Mouse (Mus musculus): ENCODE results near the gene Cab39l.
"Not testable (repeated sequence)": the region's sequence is repeated elsewhere in the genome, so short reads cannot be mapped to it uniquely, and the experiment has no call there.

Cab39l gene

DNA sequence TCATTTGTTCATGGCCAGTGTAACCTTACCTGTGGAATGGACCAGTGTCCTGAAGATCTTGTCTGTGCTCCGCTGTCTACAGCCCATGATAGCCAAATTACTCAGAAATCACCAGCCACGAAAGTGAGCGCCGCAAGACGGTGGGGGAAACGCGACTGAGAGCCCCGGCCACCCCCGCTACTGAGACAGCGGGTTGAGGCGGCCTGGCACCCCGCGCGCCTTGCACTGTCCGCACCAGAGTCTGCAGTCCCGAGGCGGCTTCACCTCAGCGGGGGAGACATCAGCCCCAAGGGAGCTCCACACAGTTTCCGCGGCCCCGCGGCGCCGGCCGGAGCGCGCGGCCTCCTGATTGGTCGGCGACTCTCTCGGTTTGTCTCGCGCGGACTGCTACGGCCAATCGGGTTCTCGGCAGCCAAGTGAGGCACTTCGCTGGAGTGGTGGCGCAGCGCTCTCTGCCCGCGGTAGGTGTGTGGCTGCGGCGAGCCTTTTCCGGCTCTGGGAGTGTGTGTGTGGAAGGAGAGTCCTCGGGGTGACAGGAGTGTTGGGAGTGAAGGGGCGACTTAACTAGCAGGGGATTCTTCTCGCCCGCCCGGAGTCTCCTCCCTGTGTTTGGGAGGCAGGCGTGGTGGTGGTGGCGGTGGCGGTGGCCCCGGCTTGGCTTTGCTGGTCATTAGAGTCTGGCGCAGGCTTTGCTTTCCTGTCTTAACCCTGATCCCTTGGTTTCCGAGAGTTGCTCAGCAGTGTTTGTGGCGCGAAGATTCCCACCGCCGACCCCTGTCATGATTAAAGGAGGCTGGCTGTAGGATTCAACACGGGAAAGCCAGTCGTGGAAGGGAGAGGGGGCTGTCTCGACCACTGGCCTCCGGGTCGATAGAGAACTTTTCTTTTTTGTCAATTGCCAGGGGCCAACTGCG, at the start of gene Cab39l, which contains the start of gene Setdb2:
TSS of gene Cab39l (plus strand) at position 415 of the 914 bp plus-strand sequence.
TSS of gene Setdb2 (minus strand) at position 327 of the 914 bp plus-strand sequence.
- in situ Hi-C loops (cut with MboI, MseI) = no loop called here

DNA sequence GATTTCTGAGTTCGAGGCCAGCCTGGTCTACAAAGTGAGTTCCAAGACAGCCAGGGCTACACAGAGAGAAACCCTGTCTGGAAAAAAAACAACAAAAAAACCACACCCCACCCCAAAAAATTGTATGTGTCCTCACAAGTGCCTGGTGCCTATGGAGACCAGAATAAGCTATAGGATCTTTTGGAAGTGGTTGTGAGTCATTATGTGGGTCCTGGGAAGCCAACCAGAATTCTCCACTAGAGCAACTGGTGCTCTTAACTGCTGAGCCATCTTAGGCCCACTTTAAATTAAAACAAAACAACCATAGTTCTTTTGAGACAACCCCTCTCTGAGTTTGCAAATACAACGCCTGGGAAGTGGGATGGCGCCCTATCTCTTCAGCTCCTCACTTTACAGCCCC, 45.5 kb upstream of the Cab39l start, which contains the start of gene Phf11c:
TSS of gene Phf11c (minus strand) at position 101 of the 400 bp plus-strand sequence.
- in situ Hi-C loops (cut with MboI, MseI) = no loop called here

DNA sequence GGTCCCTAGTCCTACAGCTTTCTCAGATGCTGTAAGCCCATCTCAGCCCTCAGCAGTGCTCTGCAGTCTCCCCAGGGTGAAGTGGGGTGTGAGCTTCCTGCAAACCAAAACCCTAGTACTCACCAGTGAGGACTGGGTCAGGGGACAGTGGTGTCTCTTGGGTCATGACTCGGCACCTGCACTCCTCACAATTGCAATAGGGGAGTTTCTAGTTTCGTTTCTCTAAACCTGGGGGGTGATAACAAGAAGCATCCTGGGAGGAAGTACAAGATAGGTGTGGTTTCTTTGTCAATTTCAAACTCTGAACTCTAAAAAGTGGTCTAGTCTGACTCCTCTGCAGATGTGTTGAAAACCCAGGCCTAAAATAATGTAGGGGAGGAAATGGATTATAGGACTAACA, 43.8 kb upstream of the Cab39l start:
- in situ Hi-C loops (cut with MboI, MseI) = no loop called here

DNA sequence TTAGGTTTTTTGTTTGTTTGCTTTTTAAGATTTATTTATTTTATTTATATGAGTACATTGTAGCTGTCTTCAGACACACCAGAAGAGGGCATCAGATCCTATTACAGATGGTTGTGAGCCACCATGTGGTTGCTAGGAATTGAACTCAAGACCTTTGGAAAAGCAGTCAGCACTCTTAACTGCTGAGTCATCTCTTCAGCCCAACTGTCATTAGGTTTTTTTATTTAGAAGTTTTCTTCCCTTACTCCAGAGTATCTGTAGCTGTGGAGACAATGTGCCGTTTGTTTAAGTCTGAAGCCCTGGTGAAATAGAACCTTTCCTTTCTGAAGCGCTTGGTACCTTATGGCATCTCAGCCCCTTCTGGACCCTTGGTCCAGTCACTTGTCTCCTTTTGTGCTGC, 25.8 kb upstream of the Cab39l start:
- in situ Hi-C loops (cut with MboI, MseI) = not testable (repeated sequence)

DNA sequence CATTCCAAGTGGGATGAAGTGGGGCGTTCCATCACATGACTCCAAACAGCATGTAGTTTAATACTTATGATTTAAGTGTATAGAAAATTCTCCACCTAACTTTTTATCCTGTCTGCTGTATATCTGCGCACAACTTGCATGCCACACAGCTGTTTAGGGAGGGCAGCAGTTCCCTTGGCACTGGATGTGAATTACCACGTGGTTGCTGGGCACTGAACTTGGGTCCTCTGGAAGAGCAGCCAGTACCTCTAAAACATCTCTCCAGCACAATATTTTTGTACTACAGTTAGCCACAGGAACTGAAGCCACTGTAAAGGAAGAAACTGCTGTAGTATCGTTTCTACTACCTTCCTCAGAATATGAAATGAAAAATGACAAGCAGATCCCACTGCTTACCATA, 22.6 kb upstream of the Cab39l start:
- in situ Hi-C loops (cut with MboI, MseI) = no loop called here

DNA sequence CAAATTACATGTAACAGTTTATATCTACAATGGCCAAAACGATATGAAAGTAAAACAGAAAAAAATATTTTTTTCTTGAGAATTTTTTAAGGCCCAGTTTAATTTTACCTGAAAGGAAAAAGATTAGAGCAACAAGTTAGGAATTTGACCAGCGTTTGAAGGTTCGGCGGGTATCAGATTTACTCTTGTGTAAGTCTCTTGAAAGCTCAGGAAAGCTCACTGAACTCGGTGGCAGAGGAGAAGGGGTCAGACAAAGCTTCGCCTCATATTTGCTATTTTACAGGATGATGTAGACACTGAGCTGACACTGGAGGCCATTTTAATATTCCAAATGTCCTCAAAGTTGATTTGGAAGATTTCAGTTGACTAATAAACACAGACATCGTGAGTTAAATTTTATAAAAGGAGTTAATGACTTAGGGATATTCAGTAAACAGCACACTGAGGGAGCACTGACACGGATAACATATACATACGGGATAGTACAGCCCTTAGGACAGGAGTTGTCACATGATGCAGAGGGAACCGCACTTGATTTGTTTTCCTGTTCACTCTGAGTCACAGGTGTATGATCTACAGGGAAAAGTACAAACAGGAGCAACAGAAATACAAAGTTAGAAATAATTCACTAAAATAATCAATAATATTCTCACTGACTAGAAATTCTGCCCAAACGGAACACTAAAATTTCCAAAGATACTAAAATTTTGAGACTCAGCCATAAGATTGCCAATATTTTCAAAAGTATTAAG, 17.7 kb upstream of the Cab39l start:
- in situ Hi-C loops (cut with MboI, MseI) = no loop called here

DNA sequence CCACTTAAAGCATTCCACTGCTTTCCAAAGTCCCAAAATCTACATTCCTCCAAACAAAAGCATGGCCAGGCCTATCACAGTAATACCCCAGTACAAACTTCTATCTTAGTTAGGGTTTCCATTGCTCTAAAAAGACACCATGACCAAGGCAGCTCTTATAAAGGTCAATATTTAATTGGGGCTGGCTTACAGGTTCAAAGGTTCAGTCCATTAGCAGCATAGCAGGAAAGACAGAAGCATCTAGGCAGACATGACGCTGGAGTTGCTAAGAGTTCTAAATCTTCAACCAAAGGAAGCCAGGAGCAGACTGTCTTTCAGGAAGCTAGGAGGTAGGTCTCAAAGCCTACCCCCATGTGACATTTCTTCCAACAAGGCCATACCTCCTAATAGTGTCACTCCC, 10.2 kb upstream of the Cab39l start:
- in situ Hi-C loops (cut with MboI, MseI) = no loop called here

DNA sequence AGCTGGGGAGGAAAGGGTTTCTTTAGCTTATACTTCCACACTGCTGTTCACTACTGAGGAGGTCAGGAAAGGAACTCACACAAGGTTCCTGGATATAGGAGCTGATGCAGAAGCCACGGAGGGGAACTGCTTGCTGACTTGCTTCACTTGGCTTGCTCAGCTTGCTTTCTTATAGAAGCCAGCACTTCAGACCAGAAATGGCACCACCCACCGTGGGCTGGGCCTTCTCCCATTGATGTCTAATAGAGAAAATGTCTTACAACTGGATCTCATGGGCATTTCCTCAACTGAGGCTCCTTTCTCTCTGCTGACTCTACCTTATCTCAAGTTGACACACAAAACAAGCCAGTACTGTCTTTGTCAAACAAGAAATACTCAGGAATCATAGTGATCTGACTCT, 6.9 kb upstream of the Cab39l start:
- in situ Hi-C loops (cut with MboI, MseI) = no loop called here

DNA sequence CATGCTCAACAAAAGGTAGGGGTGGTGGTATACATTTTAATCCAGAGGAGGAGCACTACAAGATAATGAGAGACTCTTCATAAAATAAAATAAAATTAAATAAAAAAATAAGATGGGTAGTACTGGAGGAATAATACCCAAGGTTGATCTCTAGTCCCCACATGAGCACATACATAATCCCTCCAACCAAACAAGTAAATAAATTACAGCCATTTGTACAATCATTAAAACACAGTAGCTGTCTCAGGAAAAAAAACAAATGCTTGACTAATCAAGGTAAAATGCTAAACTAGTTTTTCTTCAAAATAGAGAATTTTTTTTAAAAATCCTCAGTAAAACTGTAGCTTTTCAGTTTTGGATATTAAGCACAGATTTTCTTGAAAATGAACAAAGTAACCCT, 5.6 kb upstream of the Cab39l start:
- in situ Hi-C loops (cut with MboI, MseI) = no loop called here

DNA sequence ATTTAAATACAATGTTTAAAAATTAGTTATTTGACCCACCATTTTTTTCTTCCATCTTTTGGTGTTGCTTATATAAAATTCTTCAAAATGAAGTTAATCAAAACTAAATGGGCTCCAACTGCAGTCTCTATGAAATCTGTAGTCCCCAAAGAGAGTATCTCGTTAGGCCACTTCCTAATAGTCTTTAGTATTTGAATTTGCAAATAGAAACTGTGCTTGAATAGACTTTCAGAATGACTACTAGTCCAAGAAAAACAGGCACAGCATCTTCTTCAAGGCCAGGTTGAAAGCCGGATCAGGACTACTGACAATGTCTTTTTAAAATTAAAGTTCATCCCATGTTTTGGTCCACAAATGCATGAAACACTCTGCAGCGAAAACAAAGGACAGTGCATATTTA, 3.4 kb upstream of the Cab39l start:
- in situ Hi-C loops (cut with MboI, MseI) = no loop called here

DNA sequence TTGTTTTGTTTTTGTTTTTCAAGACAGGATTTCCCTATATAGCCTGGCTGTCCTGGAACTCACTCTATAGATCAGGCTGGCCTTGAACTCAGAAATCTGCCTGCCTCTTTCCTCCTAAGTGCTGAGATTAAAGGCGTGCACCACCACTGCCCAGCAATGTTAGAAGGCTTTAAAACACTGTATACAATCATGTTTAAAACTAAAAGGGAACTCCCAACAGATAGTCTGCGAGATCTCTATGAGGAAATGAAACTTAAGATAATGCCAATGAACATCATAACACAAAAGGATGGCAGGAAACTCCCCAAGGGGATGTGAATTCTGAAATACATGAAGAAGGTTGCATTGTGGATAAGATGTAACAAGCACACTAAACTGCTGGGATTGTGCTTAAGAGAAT, 2.3 kb upstream of the Cab39l start:
- in situ Hi-C loops (cut with MboI, MseI) = no loop called here

DNA sequence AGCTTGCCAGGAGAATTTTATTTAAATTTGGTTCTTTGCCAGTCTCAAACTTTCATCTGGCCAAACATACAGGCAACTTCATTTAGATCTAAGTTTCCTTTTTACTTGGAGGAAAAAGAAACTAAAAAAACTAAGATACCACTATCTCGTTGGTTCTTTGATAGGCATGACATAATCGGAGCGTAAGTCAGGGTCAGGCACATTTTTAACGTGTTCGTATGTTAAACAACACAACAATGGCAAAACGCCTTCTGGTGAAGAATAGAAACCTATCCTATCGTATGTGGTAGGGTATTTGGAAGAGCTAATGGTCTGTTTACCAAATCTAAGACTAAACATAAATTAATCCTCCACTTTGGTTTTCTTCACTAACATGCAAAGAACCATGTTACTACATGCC, 733 bp upstream of the Cab39l start:
- in situ Hi-C loops (cut with MboI, MseI) = no loop called here

DNA sequence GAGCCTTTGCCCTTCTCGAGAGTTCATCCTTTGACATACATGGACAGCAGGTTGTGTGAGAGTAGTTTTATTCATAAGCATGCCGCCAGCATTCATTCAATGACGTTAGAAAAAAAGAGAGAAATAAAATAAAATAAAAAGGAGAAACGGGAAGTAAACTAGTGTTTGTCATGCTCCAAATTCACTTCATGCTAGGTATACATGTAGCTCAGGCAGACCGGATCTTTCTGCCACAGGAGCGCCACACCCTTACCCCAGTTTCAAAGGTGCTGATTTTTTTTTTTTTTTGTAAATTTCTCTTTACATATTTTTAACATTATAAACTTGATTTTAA, 667 bp downstream of the Cab39l start:
- in situ Hi-C loops (cut with MboI, MseI) = no loop called here

DNA sequence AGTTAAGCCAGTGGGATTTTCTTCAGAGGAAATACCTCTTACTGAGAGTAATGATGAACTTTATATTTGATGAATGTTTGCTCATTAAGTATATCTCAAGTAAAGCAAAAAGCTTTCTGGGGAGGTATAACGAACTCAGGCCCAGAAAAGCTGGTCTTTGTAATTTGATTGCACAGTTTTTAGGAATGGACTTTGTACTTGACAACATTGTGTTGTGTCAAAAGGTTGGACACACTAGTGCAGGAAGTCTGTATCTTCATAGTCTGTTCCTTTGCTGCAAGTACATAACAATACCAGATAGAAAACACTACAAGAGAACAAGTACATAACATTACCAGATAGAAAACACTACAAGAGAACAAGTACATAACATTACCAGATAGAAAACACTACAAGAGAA, 4.6 kb downstream of the Cab39l start:
- in situ Hi-C loops (cut with MboI, MseI) = no loop called here

DNA sequence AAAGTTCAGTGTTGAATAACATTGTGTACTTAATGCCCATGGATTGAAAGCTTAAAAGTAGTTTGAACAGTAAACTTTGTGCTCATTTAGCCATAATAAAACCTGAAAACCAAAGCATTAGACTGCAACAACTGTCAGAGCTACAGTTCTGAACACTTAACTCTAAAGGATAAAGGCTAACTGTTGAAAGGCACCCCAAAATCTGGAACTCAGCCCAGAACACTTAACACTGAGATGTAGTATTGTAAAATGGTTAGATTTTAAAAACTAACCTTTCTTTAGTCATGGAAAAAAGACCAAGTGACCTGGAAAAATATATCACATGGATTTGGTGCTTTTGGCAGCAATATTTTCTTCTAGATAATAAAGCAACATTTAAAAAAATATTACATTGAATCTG, 7.2 kb downstream of the Cab39l start:
- in situ Hi-C loops (cut with MboI, MseI) = no loop called here

DNA sequence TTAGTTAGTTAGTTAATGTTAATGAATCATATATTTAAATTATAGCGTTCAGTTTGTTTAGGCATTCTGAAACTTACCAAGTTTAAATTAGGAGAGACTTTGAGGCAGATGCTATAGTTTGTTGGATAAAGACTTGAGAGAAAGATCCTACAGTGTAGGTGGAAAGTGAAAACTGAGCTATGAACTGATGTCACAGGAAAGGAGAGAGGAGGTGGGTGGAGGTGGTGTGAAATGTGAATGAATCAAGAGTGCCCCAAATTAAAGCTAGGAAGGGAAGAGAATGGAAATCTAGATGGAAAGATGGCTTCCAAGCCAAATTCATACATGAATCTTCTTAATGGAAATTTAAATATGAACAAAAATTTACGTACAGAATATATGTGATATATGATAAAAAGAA, 25.7 kb downstream of the Cab39l start:
- in situ Hi-C loops (cut with MboI, MseI) = no loop called here

DNA sequence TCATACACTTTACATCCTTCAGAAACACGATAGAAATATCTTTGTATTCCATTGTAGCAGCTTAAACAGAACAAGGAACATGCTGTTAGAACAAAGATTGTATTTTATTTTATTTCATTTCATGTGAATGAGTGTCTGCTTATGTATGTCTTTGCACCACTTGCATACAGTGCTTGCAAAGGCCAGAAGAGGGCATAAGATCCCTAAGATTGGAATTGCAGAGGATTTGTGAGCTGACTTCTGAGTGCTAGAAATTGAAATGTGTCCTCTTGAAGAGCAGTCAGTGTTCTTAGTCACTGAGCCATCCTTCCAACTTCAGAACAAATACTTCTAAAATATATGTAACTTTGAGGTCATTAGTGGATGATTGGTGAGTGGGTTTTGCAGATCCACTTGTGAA, 27.0 kb downstream of the Cab39l start:
- in situ Hi-C loops (cut with MboI, MseI) = no loop called here

DNA sequence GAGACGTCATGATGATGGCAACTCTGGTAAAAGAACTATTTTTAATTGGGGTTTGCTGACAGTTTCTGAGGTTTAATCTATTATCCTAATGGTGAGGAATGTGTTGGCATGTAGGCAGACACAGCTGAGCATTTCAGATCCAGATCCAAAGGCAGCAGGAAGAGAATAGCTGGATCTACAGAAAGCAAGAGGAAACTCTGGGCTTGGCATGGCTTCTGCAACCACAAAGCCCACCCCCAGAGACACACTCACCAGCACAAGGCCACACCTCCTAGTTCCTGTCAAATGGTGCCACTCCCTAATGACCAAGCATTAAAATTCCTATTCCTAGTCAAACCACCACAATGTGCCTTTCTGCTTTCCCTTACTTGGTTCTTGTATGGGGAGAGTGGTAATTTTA, 30.0 kb downstream of the Cab39l start:
- in situ Hi-C loops (cut with MboI, MseI) = no loop called here

DNA sequence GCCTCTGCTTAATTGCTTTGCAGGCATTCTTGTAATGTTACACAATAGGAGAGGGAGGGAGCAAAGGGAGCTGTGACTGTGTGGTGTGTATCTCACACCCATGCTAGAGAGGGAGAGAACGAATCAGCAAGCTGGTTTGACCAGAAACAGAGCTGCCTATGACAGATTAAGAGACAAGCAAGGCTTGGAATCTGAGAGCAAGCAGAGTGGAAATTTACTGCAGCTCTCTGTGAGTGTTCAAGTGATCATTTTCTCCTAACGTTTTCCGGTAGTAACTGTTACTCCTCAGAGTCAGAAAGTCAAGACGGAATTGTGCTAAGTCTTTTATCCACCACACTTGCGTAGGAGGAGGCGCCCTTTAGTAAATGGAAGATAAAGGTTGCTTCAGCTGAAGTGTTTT, 37.9 kb downstream of the Cab39l start:
- in situ Hi-C loops (cut with MboI, MseI) = no loop called here

DNA sequence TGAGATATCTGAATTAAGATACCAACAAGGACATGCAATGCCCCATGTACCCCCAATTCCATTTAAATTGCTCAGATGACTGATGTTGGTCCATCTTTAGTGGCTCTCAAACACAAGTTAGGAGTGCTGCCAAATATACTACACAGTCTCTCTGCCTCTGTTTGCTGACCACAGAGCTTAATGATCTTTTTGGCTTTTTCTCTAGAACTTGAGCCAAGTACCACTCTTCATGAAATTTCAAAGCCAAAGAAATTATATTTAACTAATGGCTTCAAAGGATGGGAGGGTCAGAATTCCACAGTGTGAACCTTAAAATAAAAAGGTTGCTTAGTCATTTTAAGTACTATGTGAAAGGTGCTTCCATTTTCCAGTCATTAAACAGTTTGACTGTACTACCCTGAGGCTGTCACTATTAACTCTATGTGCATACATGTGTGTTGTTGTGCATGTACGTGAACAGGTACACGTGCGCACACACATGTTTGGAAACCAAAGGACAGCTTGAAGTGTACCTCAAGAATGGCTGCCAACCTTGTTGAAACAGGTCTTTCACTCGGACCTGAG, 44.6 kb downstream of the Cab39l start:
- in situ Hi-C loops (cut with MboI, MseI) = no loop called here

DNA sequence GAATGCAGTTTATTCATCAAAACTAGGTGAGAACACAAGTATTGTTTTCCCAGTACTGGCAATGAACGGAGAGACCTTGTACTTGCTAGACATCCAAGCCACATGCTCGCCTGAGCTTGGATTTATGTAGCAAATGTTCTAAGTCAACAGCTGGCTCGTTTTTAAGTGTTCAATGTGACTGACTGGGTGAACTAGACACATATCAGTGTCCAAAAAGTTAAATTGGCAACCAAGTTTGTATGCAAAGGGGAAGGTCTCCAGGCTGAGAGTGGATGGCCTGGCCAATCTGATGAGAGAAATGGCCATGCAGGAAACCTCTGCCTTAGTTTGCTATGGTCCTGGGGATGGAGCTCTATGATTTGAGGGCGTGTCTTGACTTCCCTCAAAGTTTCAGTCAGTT, 51.6 kb downstream of the Cab39l start:
- in situ Hi-C loops (cut with MboI, MseI) = no loop called here

DNA sequence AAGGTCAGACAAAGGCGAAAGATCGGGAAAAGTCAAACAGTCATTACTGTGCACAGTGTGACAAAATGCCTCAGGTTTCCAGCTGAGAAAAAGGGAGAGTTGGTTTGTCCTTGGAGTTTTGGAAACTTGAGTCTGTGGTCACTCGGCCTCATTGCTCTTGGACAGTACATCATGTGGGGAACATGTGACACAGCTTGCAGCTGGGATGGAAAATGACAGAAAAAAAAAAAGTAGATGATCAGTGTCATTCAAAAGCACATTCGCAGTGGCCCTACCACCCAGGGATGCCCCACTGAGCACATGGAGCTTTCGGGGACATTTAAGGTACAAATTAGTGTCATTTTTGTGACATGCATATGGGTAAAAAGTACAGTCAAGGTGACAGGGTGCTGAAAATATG, 57.2 kb downstream of the Cab39l start:
- in situ Hi-C loops (cut with MboI, MseI) = no loop called here

DNA sequence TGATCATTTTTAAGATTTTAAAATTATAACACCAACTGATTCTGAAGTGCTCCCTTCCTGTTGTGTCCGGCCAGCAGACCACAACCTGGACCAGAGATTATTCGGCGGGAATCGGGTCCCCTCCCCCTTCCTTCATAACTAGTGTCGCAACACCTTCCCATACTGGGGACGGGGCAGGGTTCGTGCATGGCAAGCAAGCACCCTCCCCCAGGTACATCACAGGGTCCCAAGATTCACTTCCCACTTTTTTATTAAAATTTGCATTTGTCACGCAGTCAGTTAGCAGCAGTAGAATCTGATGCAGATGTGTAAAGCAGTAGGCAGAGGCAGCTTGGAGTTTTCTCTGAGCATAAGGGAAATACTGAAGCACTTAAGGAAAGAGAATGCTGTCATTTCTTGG, 64.1 kb downstream of the Cab39l start:
- in situ Hi-C loops (cut with MboI, MseI) = no loop called here

Data from T-helper 2 cell (primary cell).